Mouse (Mus musculus) forebrain, embryonic 10.5 days (tissue): ENCODE measurements at regions not wholly inside any gene's neighbourhood (a gene's known extent, or its start where the extent isn't known, plus 50 kb on each side); places are given as distances from the start of the nearest gene placed in this dataset.
A peak's percentile ranks its signal among the peaks of the same experiment; 100 is the strongest.

Experiments
- DNase-seq: peaks from one replicate; pipeline ENCODE4 v3.0.0-alpha.2; 2017; ENCODE audit warnings: low spot score; ENCODE audit errors: extremely low spot score
- H3K27ac ChIP-seq: fragments of 300-500 bp; sonication (generic); 2 replicates; pipeline ENCODE4 v1.5.1; 2016; ENCODE audit warnings: mild to moderate bottlenecking
- H3K27me3 ChIP-seq: fragments of 300-500 bp; sonication (generic); 2 replicates; pipeline ENCODE4 v1.6.1; 2016; ENCODE audit warnings: mild to moderate bottlenecking; ENCODE audit not compliant: poor library complexity, severe bottlenecking
- H3K36me3 ChIP-seq: fragments of 300-500 bp; sonication (generic); replicated peaks from 2 replicates; pipeline ENCODE4 v1.6.1; 2016; ENCODE audit warnings: mild to moderate bottlenecking, moderate library complexity
- H3K4me1 ChIP-seq: fragments of 300-500 bp; sonication (generic); 2 replicates; pipeline ENCODE4 v1.6.1; 2016
- H3K4me3 ChIP-seq: fragments of 300-500 bp; sonication (generic); 2 replicates; pipeline ENCODE4 v1.5.1; 2016; ENCODE audit warnings: mild to moderate bottlenecking, moderate library complexity
- H3K9me3 ChIP-seq: fragments of 300-500 bp; sonication (generic); 2 replicates; pipeline ENCODE4 v1.6.1; 2016; ENCODE audit warnings: mild to moderate bottlenecking, moderate library complexity
- WGBS: fragments of 180-500 bp; shearing (Covaris S2); methylation state at CpG from one replicate; pipeline ENCODE4 v1.1.7; 2016; 5-methylcytosine and 5-hydroxymethylcytosine counted together

GRCm38 (mm10) chr10:120597320-120597887, 121.1 kb upstream of the Hmga2 start:
- Histone ChIP-seq H3K36me3 (no peaks in the 10 kb centered on the region), H3K27ac (no peak overlapping the region), H3K9me3 (peaks cover 3% of the 10 kb centered on the region; the same call in 1 of the 2 replicates), H3K4me1 (no peaks in the 10 kb centered on the region), H3K4me3 (no peak overlapping the region), H3K27me3 (no peaks in the 10 kb centered on the region)
- DNase-seq, result no peak
- 74% methylated on average over 9 of the region's 9 CpGs for WGBS

- 91% methylated on average over 3 of the region's 3 CpGs for WGBS
- Histone ChIP-seq H3K4me3 (no peak overlapping the region), H3K36me3 (no peaks in the 10 kb centered on the region), H3K27me3 (no peaks in the 10 kb centered on the region), H3K27ac (no peak overlapping the region), H3K4me1 (no peaks in the 10 kb centered on the region), H3K9me3 (peaks cover 3% of the 10 kb centered on the region; the same call in 1 of the 2 replicates)
- DNase-seq, result no peak
Measured at GRCm38 (mm10) chr10:120595145-120595544, 118.9 kb upstream of the Hmga2 start.

- Histone ChIP-seq H3K9me3 (peaks cover 3% of the 10 kb centered on the region; the same call in 1 of the 2 replicates), H3K4me1 (no peaks in the 10 kb centered on the region), H3K36me3 (no peaks in the 10 kb centered on the region), H3K4me3 (no peak overlapping the region), H3K27me3 (no peaks in the 10 kb centered on the region), H3K27ac (no peak overlapping the region)
- DNase-seq, result no peak
Measured at GRCm38 (mm10) chr10:120593876-120594275, 117.6 kb upstream of the Hmga2 start.

GRCm38 (mm10) chr10:120589659-120590058, 113.4 kb upstream of the Hmga2 start:
- 90% methylated on average over 2 of the region's 2 CpGs for WGBS
- H3K27me3 ChIP-seq, result no peaks in the 10 kb centered on the region
- 0 out of 2 replicates have a peak, but pooled peaks cover 4% of the 10 kb centered on the region for H3K4me1 ChIP-seq
- no peak overlapping the region for H3K4me3 ChIP-seq
- no peak for DNase-seq
- no peaks in the 10 kb centered on the region for H3K36me3 ChIP-seq
- H3K27ac ChIP-seq, result no peak overlapping the region
- H3K9me3 ChIP-seq, result peaks cover 3% of the 10 kb centered on the region; the same call in 1 of the 2 replicates

- no peak for DNase-seq
- Histone ChIP-seq H3K4me1 (0 out of 2 replicates have a peak, but pooled peaks cover 4% of the 10 kb centered on the region), H3K27me3 (no peaks in the 10 kb centered on the region), H3K4me3 (no peak overlapping the region), H3K27ac (peak overlapping the region; percentile 25; the same call in 1 of the 2 replicates), H3K36me3 (no peaks in the 10 kb centered on the region), H3K9me3 (no peaks in the 10 kb centered on the region)
- WGBS, result 68% methylated on average over 8 of the region's 8 CpGs
Measured at GRCm38 (mm10) chr10:120587854-120588633, 111.8 kb upstream of the Hmga2 start.

- no peak for DNase-seq
- H3K4me3 ChIP-seq, result no peak overlapping the region
- no peak overlapping the region for H3K27ac ChIP-seq
- WGBS, result 81% methylated on average over 3 of the region's 3 CpGs
- H3K9me3 ChIP-seq, result no peaks in the 10 kb centered on the region
- H3K4me1 ChIP-seq, result 0 out of 2 replicates have a peak, but pooled peaks cover 4% of the 10 kb centered on the region
- H3K36me3 ChIP-seq, result no peaks in the 10 kb centered on the region
- H3K27me3 ChIP-seq, result no peaks in the 10 kb centered on the region
Measured at GRCm38 (mm10) chr10:120587179-120587578, 110.9 kb upstream of the Hmga2 start.

GRCm38 (mm10) chr10:120582497-120582896, 106.2 kb upstream of the Hmga2 start:
- Histone ChIP-seq H3K4me3 (no peak overlapping the region), H3K4me1 (peaks cover 8% of the 10 kb centered on the region; the same call in 1 of the 2 replicates), H3K27ac (no peak overlapping the region), H3K27me3 (no peaks in the 10 kb centered on the region), H3K36me3 (no peaks in the 10 kb centered on the region), H3K9me3 (0 out of 2 replicates have a peak, but pooled peaks cover 4% of the 10 kb centered on the region)
- WGBS, result 87% methylated on average over 7 of the region's 7 CpGs
- DNase-seq, result no peak

- peaks cover 12% of the 10 kb centered on the region; the same call in 1 of the 2 replicates for H3K4me1 ChIP-seq
- DNase-seq, result no peak
- no peak overlapping the region for H3K27ac ChIP-seq
- 0 out of 2 replicates have a peak, but pooled peaks cover 4% of the 10 kb centered on the region for H3K9me3 ChIP-seq
- no peaks in the 10 kb centered on the region for H3K27me3 ChIP-seq
- 86% methylated on average over 6 of the region's 6 CpGs for WGBS
- H3K4me3 ChIP-seq, result no peak overlapping the region
- no peaks in the 10 kb centered on the region for H3K36me3 ChIP-seq
Measured at GRCm38 (mm10) chr10:120581547-120581946, 105.3 kb upstream of the Hmga2 start.

GRCm38 (mm10) chr10:120576886-120577285, 100.6 kb upstream of the Hmga2 start:
- no peak for DNase-seq
- 75% methylated on average over 5 of the region's 5 CpGs for WGBS
- H3K27ac ChIP-seq, result no peak overlapping the region
- no peaks in the 10 kb centered on the region for H3K27me3 ChIP-seq
- H3K4me3 ChIP-seq, result no peak overlapping the region
- H3K9me3 ChIP-seq, result 0 out of 2 replicates have a peak, but pooled peaks cover 4% of the 10 kb centered on the region
- peaks cover 21% of the 10 kb centered on the region for H3K4me1 ChIP-seq
- H3K36me3 ChIP-seq, result no peaks in the 10 kb centered on the region

GRCm38 (mm10) chr10:120576148-120576547, 99.9 kb upstream of the Hmga2 start:
- no peak for DNase-seq
- Histone ChIP-seq H3K27ac (no peak overlapping the region; the same call in 1 of the 2 replicates), H3K4me1 (peaks cover 22% of the 10 kb centered on the region), H3K27me3 (no peaks in the 10 kb centered on the region), H3K9me3 (0 out of 2 replicates have a peak, but pooled peaks cover 4% of the 10 kb centered on the region), H3K36me3 (no peaks in the 10 kb centered on the region), H3K4me3 (no peak overlapping the region)
- WGBS, result 33% methylated on average over 4 of the region's 4 CpGs

GRCm38 (mm10) chr10:120571340-120571739, 95.1 kb upstream of the Hmga2 start:
- H3K4me1 ChIP-seq, result peaks cover 26% of the 10 kb centered on the region
- H3K9me3 ChIP-seq, result no peaks in the 10 kb centered on the region
- H3K4me3 ChIP-seq, result no peak overlapping the region
- no peaks in the 10 kb centered on the region for H3K36me3 ChIP-seq
- no peak for DNase-seq
- H3K27ac ChIP-seq, result no peak overlapping the region
- no peaks in the 10 kb centered on the region for H3K27me3 ChIP-seq
- 24% methylated on average over 6 of the region's 6 CpGs for WGBS

GRCm38 (mm10) chr10:120565992-120566391, 89.7 kb upstream of the Hmga2 start:
- Histone ChIP-seq H3K9me3 (peaks cover under 1% of the 10 kb centered on the region; the same call in 1 of the 2 replicates), H3K4me1 (peaks cover 27% of the 10 kb centered on the region)
- DNase-seq, result no peak

GRCm38 (mm10) chr10:120564859-120565258, 88.6 kb upstream of the Hmga2 start:
- Histone ChIP-seq H3K27ac (peak overlapping the region; percentile 40), H3K4me3 (peak overlapping the region; percentile 38), H3K27me3 (peaks cover 14% of the 10 kb centered on the region; the same call in 1 of the 2 replicates), H3K4me1 (peaks cover 20% of the 10 kb centered on the region), H3K36me3 (no peaks in the 10 kb centered on the region), H3K9me3 (peaks cover 6% of the 10 kb centered on the region; the same call in 1 of the 2 replicates)
- 19% methylated on average over 14 of the region's 14 CpGs for WGBS
- no peak for DNase-seq

More at GRCm38 (mm10) chr10:120565992-120566391, 89.7 kb upstream of the Hmga2 start:
- H3K36me3 ChIP-seq, result no peaks in the 10 kb centered on the region
- no peak overlapping the region for H3K4me3 ChIP-seq
- 95% methylated on average over 4 of the region's 4 CpGs for WGBS
- peaks cover 14% of the 10 kb centered on the region; the same call in 1 of the 2 replicates for H3K27me3 ChIP-seq
- H3K27ac ChIP-seq, result no peak overlapping the region
